Mouse (Mus musculus): ENCODE data around the gene Wsb1. TPM values are rescaled to one million over a fixed set of nuclear protein-coding genes. Genes with fewer than 3 reads are reported as not detected.
"Not testable (repeated sequence)": the region's sequence is repeated elsewhere in the genome, so short reads cannot be mapped to it uniquely, and the experiment has no call there.

Wsb1 gene
- total RNA-seq (2021): 10 to 100 TPM; 50.3 to 68.1 TPM
- long read RNA-seq, experiment 1, transcript Wsb1-201 (9 exons, 2,476 nt): major isoform, 19 of 30 reads
- long read RNA-seq, experiment 1, partial matches to known transcripts: 1 of 30 reads
- long read RNA-seq, experiment 1, other reads (novel, unspliced or antisense): 7 of 30 reads
- long read RNA-seq, experiment 2, partial matches to known transcripts: 2 of 16 reads
- long read RNA-seq, experiment 2, other reads (novel, unspliced or antisense): 8 of 16 reads

DNA sequence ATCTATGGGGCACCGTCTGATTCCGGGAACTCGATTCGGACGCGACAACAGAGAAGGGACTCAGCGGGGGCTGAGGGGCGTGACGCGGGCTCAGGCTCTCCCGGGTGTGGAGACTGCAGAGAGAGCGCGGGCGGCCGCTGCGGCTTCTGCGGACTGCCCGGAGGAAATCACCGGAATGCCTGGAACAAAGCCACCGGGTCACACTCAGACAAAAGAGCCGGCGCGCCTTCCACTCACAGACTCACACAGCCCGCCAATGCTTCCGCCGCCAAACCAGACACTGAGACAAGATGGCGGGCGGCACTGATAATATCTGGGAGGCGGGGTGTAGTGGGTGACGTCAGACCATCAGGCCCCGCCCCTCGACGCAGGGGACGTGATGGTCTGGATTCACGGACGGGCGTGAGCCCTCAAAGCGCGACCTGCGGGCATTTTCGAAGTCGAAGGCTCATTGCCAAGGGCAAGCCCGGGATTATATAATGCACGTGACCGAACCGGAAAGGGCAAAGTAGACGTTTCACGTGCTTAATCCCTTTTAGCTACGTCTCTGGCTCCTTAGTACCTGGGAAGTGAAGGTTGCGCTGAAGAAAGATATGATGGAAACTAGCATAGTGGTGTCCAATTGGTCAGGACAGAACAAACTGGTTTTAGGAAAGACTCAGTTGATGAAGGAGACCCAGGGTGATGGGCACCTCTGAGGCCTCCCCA lies at the start of gene Wsb1:
TSS of gene Wsb1 (minus strand) at position 281 of the 708 bp plus-strand sequence.
- DNase-seq: peak; percentile 96

GRCm38 (mm10) chr11:79304245-79304644 lies 49.8 kb upstream of the Wsb1 start:
- DNase-seq: not testable (repeated sequence)

DNA sequence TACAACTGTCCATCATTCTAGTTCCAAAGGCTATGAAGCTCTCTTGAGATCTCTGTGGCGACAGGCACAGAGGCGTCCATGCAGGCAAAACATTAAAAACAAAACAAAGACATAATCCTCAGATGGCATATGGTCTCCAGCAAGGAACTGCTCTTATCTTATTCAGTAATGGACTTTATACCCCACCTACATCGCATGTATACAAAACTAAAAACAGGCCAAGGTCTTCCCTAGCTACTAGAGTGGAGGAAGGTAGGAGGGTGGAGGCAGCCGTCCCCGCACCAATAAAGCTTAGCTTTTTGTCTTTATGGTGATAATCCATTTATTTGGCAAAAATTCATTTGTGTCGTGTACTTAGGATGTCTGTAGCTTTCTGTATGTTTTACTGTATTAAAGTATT lies 48.6 kb upstream of the Wsb1 start:
- no peak for DNase-seq

GRCm38 (mm10) chr11:79299719-79300431 lies 45.4 kb upstream of the Wsb1 start:
- no peak for DNase-seq

- no peak for DNase-seq
Observed at GRCm38 (mm10) chr11:79296856-79297491, 42.5 kb upstream of the Wsb1 start, which contains the start of gene Gm9964. Gene Gm9964 (minus strand): TSS chr11:79296906.

DNA sequence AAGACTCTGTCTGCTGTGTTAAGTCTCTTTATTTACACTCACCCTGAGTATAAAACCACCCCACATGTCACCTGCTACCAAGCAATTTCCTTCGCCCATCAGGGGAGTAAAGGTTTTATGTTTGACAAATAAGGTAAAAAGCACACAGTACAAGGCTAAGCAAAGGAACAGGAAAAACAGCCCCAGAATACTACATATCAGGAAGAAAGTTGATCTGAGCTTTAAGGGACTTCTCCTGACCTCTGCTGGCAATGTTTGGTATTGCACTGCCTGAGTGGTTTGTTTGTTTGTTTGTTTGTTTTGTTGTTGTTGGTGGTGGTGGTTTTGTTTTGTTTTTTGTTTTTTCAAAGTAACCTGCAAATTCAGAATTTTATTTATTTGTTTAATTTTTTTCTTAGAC lies 41.7 kb upstream of the Wsb1 start:
- peak; percentile 52 for DNase-seq

- no peak for DNase-seq
Observed at GRCm38 (mm10) chr11:79293971-79294370, 39.5 kb upstream of the Wsb1 start.

GRCm38 (mm10) chr11:79293025-79293424 lies 38.6 kb upstream of the Wsb1 start:
- no peak for DNase-seq

- no peak for DNase-seq
Observed at GRCm38 (mm10) chr11:79292130-79292529, 37.7 kb upstream of the Wsb1 start.

DNA sequence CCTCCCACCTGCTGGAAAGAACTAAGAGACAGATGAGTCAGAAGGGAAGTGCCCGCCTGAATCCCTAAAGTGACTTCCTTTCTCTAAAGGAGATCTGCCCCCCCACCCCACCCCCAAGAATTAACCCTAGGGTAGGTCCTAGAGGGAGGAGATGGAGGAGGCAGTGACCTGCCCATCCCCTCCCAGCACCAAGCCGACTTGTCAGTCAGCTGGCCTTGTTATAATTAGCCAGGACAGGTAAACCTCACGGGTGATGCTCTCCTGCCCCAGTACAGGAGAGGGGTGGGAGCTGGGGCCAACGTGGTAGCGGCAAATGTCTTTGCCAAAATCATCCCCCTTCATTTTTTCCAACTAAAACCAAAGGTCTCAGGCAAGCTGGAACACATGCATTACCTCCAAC lies 37.2 kb upstream of the Wsb1 start:
- no peak for DNase-seq

- peak; percentile 53 for DNase-seq
Observed at GRCm38 (mm10) chr11:79290473-79290872, 36.0 kb upstream of the Wsb1 start.

- DNase-seq: no peak
Observed at GRCm38 (mm10) chr11:79288913-79289640, 34.6 kb upstream of the Wsb1 start.

DNA sequence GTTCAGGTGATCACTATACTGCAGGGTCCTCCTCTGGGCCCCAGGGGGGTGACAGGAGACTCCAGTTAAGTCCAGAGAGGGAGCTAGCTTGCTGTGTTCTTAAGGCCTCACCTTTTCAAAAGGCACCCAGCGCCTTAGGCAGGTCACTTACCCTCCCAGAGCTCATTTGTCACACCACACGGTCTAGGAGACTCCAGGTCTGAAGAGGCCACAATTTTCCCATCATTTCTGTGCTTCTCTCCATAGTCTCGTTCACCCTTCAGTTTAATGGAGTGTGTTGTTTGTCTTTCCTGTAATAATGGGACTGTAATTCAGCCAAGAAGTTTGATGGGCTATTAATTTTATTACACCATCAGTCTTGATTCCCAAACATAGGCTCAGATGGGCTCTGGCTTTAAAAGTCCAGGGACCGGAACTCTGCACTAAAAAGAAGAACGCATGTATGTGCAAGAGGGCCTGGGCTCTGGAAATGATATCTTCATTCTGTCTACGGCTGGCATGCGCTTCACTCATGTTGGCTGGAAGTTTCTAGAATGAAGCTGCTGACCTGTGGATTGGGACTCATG lies 33.9 kb upstream of the Wsb1 start:
- DNase-seq: no peak

- DNase-seq: no peak
Observed at GRCm38 (mm10) chr11:79287447-79287846, 33.0 kb upstream of the Wsb1 start.

DNA sequence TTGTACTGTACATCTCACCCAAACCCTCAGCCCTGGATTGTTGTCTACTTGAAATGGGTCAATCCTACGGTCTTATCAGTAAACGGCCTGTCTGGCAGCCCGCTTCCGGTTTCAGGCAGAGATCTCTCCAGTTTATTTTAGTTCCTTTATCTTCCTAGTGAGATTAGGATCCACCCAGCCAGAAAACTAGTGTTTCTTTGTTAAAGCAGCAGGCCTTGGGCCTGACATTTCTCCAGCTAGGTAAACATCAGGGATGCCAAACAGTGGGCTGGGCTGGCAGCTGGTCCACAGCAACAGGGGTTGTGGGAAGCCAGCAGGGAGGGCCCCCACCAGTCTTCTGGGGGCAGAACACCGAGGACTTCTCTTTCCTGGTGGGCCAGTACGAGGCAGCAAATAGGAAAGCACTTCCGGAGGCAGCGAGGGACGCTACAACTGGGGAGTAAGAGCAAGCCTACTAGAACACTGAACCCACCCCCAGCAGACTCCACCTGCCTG lies 31.9 kb upstream of the Wsb1 start:
- no peak for DNase-seq

GRCm38 (mm10) chr11:79283350-79284030 lies 29.0 kb upstream of the Wsb1 start:
- no peak for DNase-seq

- DNase-seq: peak; percentile 64
Observed at GRCm38 (mm10) chr11:79281396-79281795, 26.9 kb upstream of the Wsb1 start.

DNA sequence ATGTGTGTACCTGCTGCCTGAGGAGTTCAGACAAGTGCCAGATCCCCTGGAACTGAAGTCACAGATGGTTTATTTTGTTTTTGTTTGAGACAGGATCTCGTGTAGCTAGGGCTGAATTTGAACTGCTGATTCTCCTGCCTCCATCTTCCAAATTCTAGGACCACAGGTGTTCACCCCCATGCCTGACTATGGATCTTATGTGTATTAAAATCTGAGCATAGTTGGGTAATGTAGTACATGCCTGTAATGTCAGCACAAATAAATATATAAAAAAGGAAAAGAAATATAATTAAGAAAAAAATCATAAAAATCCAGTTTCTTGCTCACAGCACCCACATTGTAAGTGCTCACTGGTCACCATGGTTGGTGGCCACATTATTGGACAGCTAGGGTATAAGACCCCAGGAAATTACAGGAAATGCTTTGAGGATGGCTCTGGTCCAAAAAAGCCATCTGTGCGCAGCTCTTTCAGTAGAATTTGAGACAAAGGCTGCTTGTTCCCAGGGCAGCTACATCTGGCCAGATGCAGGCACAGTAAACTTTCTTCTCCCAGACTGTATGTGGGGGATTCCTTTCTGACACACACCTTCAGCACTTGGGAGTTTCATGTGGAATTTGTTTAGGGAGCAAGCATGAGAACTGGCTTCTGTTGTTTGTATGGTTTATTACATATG lies 25.4 kb upstream of the Wsb1 start:
- DNase-seq: no peak

DNA sequence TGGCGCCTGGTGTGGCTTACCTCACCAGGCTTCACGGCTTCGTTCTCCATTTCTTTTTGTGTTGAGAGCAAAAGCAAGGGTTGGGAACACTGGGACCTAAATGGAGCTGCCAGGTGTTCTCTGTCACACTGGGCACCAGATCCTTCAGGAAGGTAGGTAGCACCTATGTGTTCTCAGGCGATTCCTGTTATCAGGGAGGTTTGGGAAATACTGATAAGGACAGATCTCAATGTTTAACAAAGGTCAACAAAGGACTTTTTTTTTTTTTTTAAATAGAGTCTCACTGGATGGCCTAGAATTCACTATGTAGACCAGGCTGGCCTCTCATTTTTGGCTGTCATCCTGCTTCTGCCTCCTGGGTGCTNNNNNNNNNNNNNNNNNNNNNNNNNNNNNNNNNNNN lies 19.3 kb upstream of the Wsb1 start:
- no peak for DNase-seq

GRCm38 (mm10) chr11:79273039-79273438 lies 18.6 kb upstream of the Wsb1 start:
- no peak for DNase-seq
